Mouse (Mus musculus) liver, postnatal 0 days (tissue): ENCODE results near the gene Dhx40. TPM values are rescaled to one million over a fixed set of nuclear protein-coding genes. Genes with fewer than 3 reads are reported as not detected.
A peak's percentile ranks its signal among the peaks of the same experiment; 100 is the strongest.
"Not testable (repeated sequence)": the region's sequence is repeated elsewhere in the genome, so short reads cannot be mapped to it uniquely, and the experiment has no call there.

Experiments used
- ATAC-seq: fragments of 200-750 bp; cut with Nextera tagmentation; 2 replicates; pipeline ENCODE4 v1.8.0; 2017; ENCODE audit warnings: mild to moderate bottlenecking, moderate library complexity
- DNase-seq: peaks from one replicate; pipeline ENCODE4 v3.0.0-alpha.2; 2016
- H3K27ac ChIP-seq: fragments of 300-500 bp; sonication (generic); 2 replicates; pipeline ENCODE4 v1.5.1; 2014; ENCODE audit warnings: antibody characterized with exemption, moderate library complexity, mild to moderate bottlenecking, low read depth
- H3K27me3 ChIP-seq: fragments of 300-500 bp; sonication (generic); 2 replicates; pipeline ENCODE4 v1.6.1; 2014; ENCODE audit warnings: low read length, control low read depth, mixed read lengths; ENCODE audit not compliant: insufficient read depth
- H3K36me3 ChIP-seq: fragments of 300-500 bp; sonication (generic); replicated peaks from 2 replicates; pipeline ENCODE4 v1.6.1; 2014; ENCODE audit warnings: mild to moderate bottlenecking, control low read depth, low read length, moderate library complexity, mixed read lengths; ENCODE audit not compliant: insufficient read depth
- H3K4me1 ChIP-seq: fragments of 300-500 bp; sonication (generic); 2 replicates; pipeline ENCODE4 v1.6.1; 2014; ENCODE audit warnings: antibody characterized with exemption, mild to moderate bottlenecking, control low read depth; ENCODE audit not compliant: insufficient read depth
- H3K4me2 ChIP-seq: fragments of 300-500 bp; sonication (generic); 2 replicates; pipeline ENCODE4 v1.6.1; 2014; ENCODE audit warnings: low read depth, mild to moderate bottlenecking, low read length, moderate library complexity, mixed read lengths
- H3K4me3 ChIP-seq: fragments of 300-500 bp; sonication (generic); 2 replicates; pipeline ENCODE4 v1.5.1; 2014; ENCODE audit warnings: low read depth, low read length
- H3K9ac ChIP-seq: fragments of 300-500 bp; sonication (generic); replicated peaks from 2 replicates; pipeline ENCODE4 v1.6.1; 2014; ENCODE audit warnings: mild to moderate bottlenecking, moderate library complexity
- H3K9me3 ChIP-seq: fragments of 300-500 bp; sonication (generic); 2 replicates; pipeline ENCODE4 v1.6.1; 2016; ENCODE audit warnings: mild to moderate bottlenecking, control low read depth, low read length, mixed read lengths
- CTCF ChIP-seq: sonication (generic); IDR thresholded peaks from 2 replicates; pipeline ENCODE4 v1.5.1; 2016; ENCODE audit warnings: antibody characterized with exemption, low read depth
- EP300 ChIP-seq: IDR thresholded peaks from 2 replicates; pipeline ENCODE4 v1.6.1; 2016; ENCODE audit warnings: antibody characterized with exemption, low read depth, mild to moderate bottlenecking
- WGBS: fragments of 180-500 bp; shearing (Covaris S2); extraction: QIAGEN DNeasy Blood & Tissue Kit; methylation state at CpG from one replicate; pipeline ENCODE4 v1.1.7; 2014; ENCODE audit not compliant: insufficient replicate concordance; 5-methylcytosine and 5-hydroxymethylcytosine counted together
- polyA plus RNA-seq: library from polyadenylated mRNA; unstranded; fragments of >200 nt; fragmentation: Nextera tagmentation; extraction: Ambion mirVana; gene quantifications from 2 replicates; pipeline ENCODE4 v1.2.1, GENCODE M21; 2015

The Dhx40 gene
- polyA plus RNA-seq, 1 experiment from 2014 or later: 8.0 TPM

DNA sequence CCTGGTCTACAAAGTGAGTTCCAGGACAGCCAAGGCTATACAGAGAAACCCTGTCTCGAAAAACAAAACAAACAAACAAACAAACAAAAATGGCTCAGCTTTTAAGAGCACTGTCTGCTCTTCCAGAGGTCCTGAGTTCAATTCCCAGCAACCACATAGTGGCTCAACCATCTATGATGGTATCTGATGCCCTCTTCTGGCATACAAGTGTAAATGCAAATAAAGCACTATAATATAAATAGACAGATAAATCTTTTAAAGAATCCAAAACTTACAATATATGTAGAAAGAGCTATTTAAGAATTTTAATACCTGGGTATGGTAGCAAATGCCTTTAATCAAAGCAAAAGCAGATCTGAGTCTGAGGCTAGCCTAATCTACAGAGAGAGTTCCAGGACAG lies 69.2 kb downstream of the Dhx40 start:
- H3K9me3 ChIP-seq, DNase-seq, H3K4me3 ChIP-seq, H3K27me3 ChIP-seq, ATAC-seq, H3K9ac ChIP-seq, H3K4me2 ChIP-seq: not testable (repeated sequence)
- WGBS: 89% methylated on average over 1 of the region's 1 CpGs
- peaks cover 45% of the 10 kb centered on the region for H3K4me1 ChIP-seq
- 0 out of 2 replicates have a peak overlapping the region, but pooled peaks have one; percentile 45 for H3K27ac ChIP-seq
- peak; percentile 41 for TF ChIP-seq CTCF
- peaks cover 27% of the 10 kb centered on the region for H3K36me3 ChIP-seq

DNA sequence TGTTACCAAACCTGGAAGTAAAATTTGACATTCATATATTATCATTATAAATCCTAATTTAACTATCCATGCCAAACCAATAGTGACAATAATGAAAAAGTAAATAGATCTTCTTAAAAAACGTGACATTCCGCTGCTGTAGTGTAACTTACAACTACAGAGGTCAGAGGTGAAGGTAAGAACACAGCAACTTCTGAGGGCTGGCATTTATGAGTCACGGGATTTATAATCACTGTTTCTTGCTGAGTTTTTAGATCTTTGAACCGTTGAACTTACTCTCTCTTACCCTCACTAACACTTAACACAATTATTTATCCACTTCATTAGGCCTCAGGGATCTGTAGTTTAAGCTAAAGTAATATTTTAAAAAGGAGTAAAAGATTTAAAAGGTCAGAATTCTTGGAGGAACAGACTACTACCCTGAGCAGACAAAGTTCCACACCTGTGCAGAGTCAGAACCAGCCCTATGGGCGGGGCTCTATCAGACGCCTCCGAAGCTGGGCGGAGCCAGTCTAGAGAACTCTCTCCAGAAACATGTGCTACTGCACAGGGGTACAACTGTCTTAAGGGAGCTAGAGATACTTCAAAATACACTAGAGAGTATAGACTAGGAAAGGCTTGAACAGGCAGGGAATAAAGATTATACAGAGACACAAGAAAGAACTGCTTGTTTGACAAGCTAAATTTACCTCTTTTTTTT lies 70.1 kb downstream of the Dhx40 start:
- peaks cover 39% of the 10 kb centered on the region for H3K4me1 ChIP-seq
- peaks cover 29% of the 10 kb centered on the region for H3K36me3 ChIP-seq
- no peak overlapping the region for H3K27ac ChIP-seq
- no peak overlapping the region for H3K4me3 ChIP-seq
- peak; percentile 39; the same call in 1 of the 2 replicates for ATAC-seq
- WGBS: 60% methylated on average over 8 of the region's 8 CpGs
- H3K4me2 ChIP-seq: no peak overlapping the region
- TF ChIP-seq CTCF: no peak
- TF ChIP-seq EP300: no peak
- H3K9me3 ChIP-seq: no peaks in the 10 kb centered on the region
- DNase-seq: peak; percentile 54
- H3K27me3 ChIP-seq: no peaks in the 10 kb centered on the region
- no peak overlapping the region for H3K9ac ChIP-seq

DNA sequence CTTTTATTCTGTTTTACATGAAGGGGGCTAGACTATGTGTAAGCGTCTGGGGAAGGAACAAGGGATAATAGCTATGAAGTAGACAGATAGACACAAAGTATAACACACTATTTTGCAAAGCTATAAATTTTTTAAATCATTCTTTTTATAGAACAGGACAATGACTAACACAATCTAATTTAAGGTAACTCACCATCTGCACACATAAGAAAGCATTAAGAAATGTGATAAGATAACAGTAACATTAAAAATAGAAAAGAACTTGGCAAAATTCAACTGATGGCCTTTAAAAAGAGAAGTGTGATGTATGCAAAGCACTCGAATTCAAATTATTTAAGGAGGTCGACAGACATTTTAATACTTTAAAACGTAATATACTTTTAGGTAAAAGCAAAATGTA lies 72.6 kb downstream of the Dhx40 start:
- WGBS: 82% methylated on average over 4 of the region's 4 CpGs
- Histone ChIP-seq H3K9ac (no peak overlapping the region), H3K36me3 (peaks cover 50% of the 10 kb centered on the region), H3K4me3 (no peak overlapping the region), H3K27ac (no peak overlapping the region), H3K9me3 (no peaks in the 10 kb centered on the region), H3K4me1 (peaks cover 27% of the 10 kb centered on the region), H3K4me2 (no peak overlapping the region), H3K27me3 (no peaks in the 10 kb centered on the region)
- ATAC-seq: no peak
- TF ChIP-seq EP300 (no peak), CTCF (no peak)
- DNase-seq: no peak

DNA sequence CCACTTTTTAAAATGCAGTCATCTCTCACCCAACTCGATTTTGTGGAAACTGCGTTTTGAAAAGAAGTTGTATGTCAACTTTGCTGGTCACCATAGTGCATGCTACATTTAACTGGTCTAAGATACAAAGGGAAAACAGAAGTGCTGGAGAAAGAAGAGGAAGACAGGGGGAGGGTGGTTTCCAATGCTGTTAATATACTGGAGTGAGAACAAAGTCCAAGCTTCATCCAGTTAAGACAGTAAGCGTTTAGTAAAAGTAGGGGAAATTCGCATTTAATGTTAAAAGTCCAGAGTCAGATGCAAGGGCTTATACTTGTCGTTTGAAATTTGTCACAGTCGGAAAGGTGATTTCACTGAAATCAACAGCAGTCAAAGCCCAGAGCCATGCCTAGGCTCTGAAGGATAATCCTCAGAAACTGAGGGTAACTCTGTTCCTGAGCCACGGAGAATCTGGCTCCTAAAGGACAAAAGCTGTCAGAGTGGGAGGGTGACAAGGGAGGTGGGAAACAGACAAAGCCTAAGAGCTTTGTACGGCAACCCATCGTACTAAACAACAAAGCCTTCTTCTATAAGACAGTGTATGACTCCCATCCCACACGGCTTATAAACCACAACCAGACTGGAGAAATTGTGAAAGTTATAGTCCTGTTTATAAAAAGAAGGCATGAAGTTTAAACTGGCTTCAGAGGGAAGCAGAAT lies 73.2 kb downstream of the Dhx40 start:
- Histone ChIP-seq H3K4me1 (peaks cover 21% of the 10 kb centered on the region), H3K4me3 (no peak overlapping the region), H3K4me2 (no peak overlapping the region), H3K27me3 (no peaks in the 10 kb centered on the region), H3K27ac (0 out of 2 replicates have a peak overlapping the region, but pooled peaks have one; percentile 4), H3K9ac (no peak overlapping the region), H3K9me3 (no peaks in the 10 kb centered on the region), H3K36me3 (peaks cover 56% of the 10 kb centered on the region)
- WGBS: 79% methylated on average over 10 of the region's 10 CpGs
- no peak for TF ChIP-seq EP300
- TF ChIP-seq CTCF: no peak
- ATAC-seq (no peak), DNase-seq (no peak)

DNA sequence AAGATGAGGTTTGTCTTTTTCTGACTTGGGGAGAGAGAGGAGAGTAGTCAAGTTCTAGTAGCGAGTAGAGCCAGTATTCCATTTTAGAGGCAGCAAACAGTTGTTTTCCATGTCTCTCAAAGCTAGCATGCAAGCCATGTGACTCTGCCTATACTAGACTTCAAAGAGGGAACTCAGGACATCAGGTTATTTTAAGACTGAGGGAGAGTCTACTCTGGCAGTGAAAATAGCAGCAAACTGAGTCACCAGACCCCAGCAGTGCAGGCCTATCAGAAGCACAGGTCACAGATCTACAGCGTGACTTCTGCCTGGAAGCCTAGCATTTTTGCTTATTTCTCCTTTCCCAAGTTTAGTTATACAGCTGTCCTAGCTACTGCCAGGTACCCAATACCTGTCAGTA lies 76.1 kb downstream of the Dhx40 start:
- Histone ChIP-seq H3K9me3 (no peaks in the 10 kb centered on the region), H3K27me3 (no peaks in the 10 kb centered on the region), H3K4me1 (no peaks in the 10 kb centered on the region), H3K27ac (no peak overlapping the region), H3K4me2 (no peak overlapping the region), H3K9ac (no peak overlapping the region), H3K4me3 (no peak overlapping the region), H3K36me3 (peaks cover 66% of the 10 kb centered on the region)
- WGBS: 89% methylated on average over 2 of the region's 2 CpGs
- TF ChIP-seq EP300 (no peak), CTCF (no peak)
- ATAC-seq (no peak), DNase-seq (no peak)

- TF ChIP-seq EP300 (no peak), CTCF (no peak)
These were observed 81.9 kb downstream of the Dhx40 start for GRCm38 (mm10) chr11:86725607-86726006.

More at GRCm38 (mm10) chr11:86725607-86726006, 81.9 kb downstream of the Dhx40 start:
- no peaks in the 10 kb centered on the region for H3K27me3 ChIP-seq
- no peak overlapping the region for H3K9ac ChIP-seq
- H3K9me3 ChIP-seq: no peaks in the 10 kb centered on the region
- H3K4me3 ChIP-seq: no peak overlapping the region
- H3K4me1 ChIP-seq: peaks cover 3% of the 10 kb centered on the region; the same call in 1 of the 2 replicates
- ATAC-seq: no peak
- peaks cover 64% of the 10 kb centered on the region for H3K36me3 ChIP-seq
- no peak overlapping the region for H3K27ac ChIP-seq
- no peak for DNase-seq
- no peak overlapping the region for H3K4me2 ChIP-seq
